Mouse (Mus musculus) MEL (cell line): Measurements from ENCODE around the gene Mmp28.

Experiments
- CTCF ChIP-seq, 3 experiments: IDR thresholded peaks in 2 of 3; conservative IDR thresholded peaks in 1 of 3; 2 replicates each; pipeline ENCODE4 v1.5.1; 2011 to 2012; ENCODE audit warnings: low read length in 3 of 3, low read depth in 2 of 3, mild to moderate bottlenecking in 2 of 3, improper control_type of control experiment in 1 of 3, inconsistent platforms in 1 of 3, mixed read lengths in 1 of 3, moderate library complexity in 1 of 3; ENCODE audit not compliant: control insufficient read depth in 1 of 3, insufficient read depth in 1 of 3, poor library complexity in 1 of 3, severe bottlenecking in 1 of 3
- EP300 ChIP-seq, 2 experiments: IDR thresholded peaks; 2 replicates each; pipeline ENCODE4 v1.6.1; 2011; ENCODE audit warnings: improper control_type of control experiment in 2 of 2, low read length in 2 of 2, low read depth in 1 of 2, mild to moderate bottlenecking in 1 of 2
- MAFK ChIP-seq: IDR thresholded peaks from 2 replicates; pipeline ENCODE4 v1.6.1; 2011; ENCODE audit warnings: low read depth, mild to moderate bottlenecking, low read length, improper control_type of control experiment, borderline replicate concordance
- MAX ChIP-seq: IDR thresholded peaks from 2 replicates; pipeline ENCODE4 v1.6.1; 2011; ENCODE audit warnings: low read length, improper control_type of control experiment
- MYC ChIP-seq: IDR thresholded peaks from 2 replicates; pipeline ENCODE4 v1.6.1; 2011; ENCODE audit warnings: low read depth, mild to moderate bottlenecking, low read length, improper control_type of control experiment, moderate library complexity
- POLR2A ChIP-seq, 2 experiments: IDR thresholded peaks; 2 replicates each; pipeline ENCODE4 v1.6.1; 2011 to 2012; ENCODE audit warnings: low read length in 2 of 2, mild to moderate bottlenecking in 2 of 2, control low read depth in 1 of 2, improper control_type of control experiment in 1 of 2, low read depth in 1 of 2, moderate library complexity in 1 of 2; ENCODE audit not compliant: control insufficient read depth in 1 of 2, insufficient read depth in 1 of 2, poor library complexity in 1 of 2
- POLR2AphosphoS5 ChIP-seq: IDR thresholded peaks from 2 replicates; pipeline ENCODE4 v1.6.1; 2012; ENCODE audit warnings: low read depth, borderline replicate concordance, mild to moderate bottlenecking, inconsistent platforms, low read length, moderate library complexity, mixed read lengths
- RAD21 ChIP-seq: IDR thresholded peaks from 2 replicates; pipeline ENCODE4 v1.6.1; 2011; ENCODE audit warnings: mild to moderate bottlenecking, low read depth, low read length, improper control_type of control experiment
- TCF12 ChIP-seq: IDR thresholded peaks from 2 replicates; pipeline ENCODE4 v1.6.1; 2014; ENCODE audit warnings: low read depth, mild to moderate bottlenecking, inconsistent platforms, low read length, improper control_type of control experiment, moderate library complexity
- USF2 ChIP-seq, 2 experiments: IDR thresholded peaks; 2 replicates each; pipeline ENCODE4 v1.6.1; 2011 to 2012; ENCODE audit warnings: improper control_type of control experiment in 2 of 2, low read length in 2 of 2, borderline replicate concordance in 1 of 2, inconsistent platforms in 1 of 2, low read depth in 1 of 2, mild to moderate bottlenecking in 1 of 2; ENCODE audit not compliant: insufficient read depth in 1 of 2
- ZKSCAN1 ChIP-seq: IDR thresholded peaks from 2 replicates; pipeline ENCODE4 v1.6.1; 2012; ENCODE audit warnings: low read depth, mild to moderate bottlenecking, inconsistent platforms, low read length, improper control_type of control experiment, moderate library complexity
- ZNF384 ChIP-seq: IDR thresholded peaks from 2 replicates; pipeline ENCODE4 v1.6.1; 2012; ENCODE audit warnings: low read depth, mild to moderate bottlenecking, inconsistent platforms, low read length, improper control_type of control experiment

DNA sequence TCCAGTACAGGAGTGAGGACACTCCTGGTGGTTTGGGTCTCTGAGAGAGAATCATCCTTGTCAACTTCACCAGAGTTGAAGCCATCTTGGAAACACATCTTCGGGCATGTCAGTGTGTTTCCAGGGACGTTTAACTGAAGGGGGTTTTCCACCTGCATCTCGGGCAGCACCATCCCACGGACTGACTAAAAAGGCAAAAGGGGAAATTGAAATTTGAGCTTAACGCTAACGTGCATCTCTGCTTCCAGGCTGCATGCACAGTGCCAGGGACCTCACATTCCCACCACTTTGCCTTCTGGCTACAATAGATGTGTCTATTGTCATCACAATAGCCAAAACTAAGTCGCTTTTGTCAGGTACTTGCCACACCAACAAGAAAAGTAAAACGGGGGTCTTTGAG is 54.6 kb downstream of the Mmp28 start:
- no peak for TF ChIP-seq ZKSCAN1
- TF ChIP-seq POLR2AphosphoS5: no peak
- no peak for TF ChIP-seq RAD21
- TF ChIP-seq MAFK: no peak
- TF ChIP-seq EP300 (IDR thresholded peaks at IDR 0.05; ENCODE audit: low read depth in 1 of 2, low read length in 2 of 2): no peak
- no peak for TF ChIP-seq ZNF384
- no peak for TF ChIP-seq POLR2A (IDR thresholded peaks at IDR 0.05; ENCODE audit: control insufficient read depth in 1 of 2, insufficient read depth in 1 of 2, low read depth in 1 of 2, low read length in 2 of 2, poor library complexity in 1 of 2)
- no peak for TF ChIP-seq MAX
- TF ChIP-seq CTCF (IDR thresholded peaks at IDR 0.05 in 2 of 3, conservative IDR thresholded peaks at IDR 0.05 in 1 of 3; ENCODE audit: control insufficient read depth in 1 of 3, insufficient read depth in 1 of 3, low read depth in 2 of 3, low read length in 3 of 3, poor library complexity in 1 of 3, severe bottlenecking in 1 of 3): no peak
- TF ChIP-seq USF2 (IDR thresholded peaks at IDR 0.05; ENCODE audit: borderline replicate concordance in 1 of 2, insufficient read depth in 1 of 2, low read depth in 1 of 2, low read length in 2 of 2): no peak
- TF ChIP-seq MYC: no peak
- TF ChIP-seq TCF12: no peak
